Mouse (Mus musculus): ENCODE data around the gene Bmpr1b. TPM values are rescaled to one million over a fixed set of nuclear protein-coding genes. Genes with fewer than 3 reads are reported as not detected.

Bmpr1b gene
- total RNA-seq, 4 experiments from 2014 or later = 0.22 to 0.35 (median 0.24) TPM

- no peak for DNase-seq (ENCODE audit: low spot score)
Measured at GRCm38 (mm10) chr3:141818615-141819312, 350.5 kb downstream of the Bmpr1b start.

- no peak for DNase-seq (ENCODE audit: low spot score)
Measured at GRCm38 (mm10) chr3:141814776-141815175, 354.4 kb downstream of the Bmpr1b start.

GRCm38 (mm10) chr3:141811348-141811747, 357.9 kb downstream of the Bmpr1b start:
- peak; percentile 1 for DNase-seq (ENCODE audit: low spot score)

- no peak for DNase-seq (ENCODE audit: low spot score)
Measured at GRCm38 (mm10) chr3:141810944-141811343, 358.3 kb downstream of the Bmpr1b start.

- DNase-seq (ENCODE audit: low spot score) = no peak
Measured at GRCm38 (mm10) chr3:141809581-141809980, 359.6 kb downstream of the Bmpr1b start.

- no peak for DNase-seq (ENCODE audit: low spot score)
Measured at GRCm38 (mm10) chr3:141804133-141804532, 365.1 kb downstream of the Bmpr1b start.

GRCm38 (mm10) chr3:141797789-141798188, 371.4 kb downstream of the Bmpr1b start:
- DNase-seq (ENCODE audit: low spot score) = no peak

- DNase-seq (ENCODE audit: low spot score) = no peak
Measured at GRCm38 (mm10) chr3:141797372-141797771, 371.9 kb downstream of the Bmpr1b start.

- DNase-seq (ENCODE audit: low spot score) = no peak
Measured at GRCm38 (mm10) chr3:141794371-141794770, 374.9 kb downstream of the Bmpr1b start.

- DNase-seq (ENCODE audit: low spot score) = no peak
Measured at GRCm38 (mm10) chr3:141793755-141794154, 375.5 kb downstream of the Bmpr1b start.

- no peak for DNase-seq (ENCODE audit: low spot score)
Measured at GRCm38 (mm10) chr3:141792106-141792505, 377.1 kb downstream of the Bmpr1b start.

GRCm38 (mm10) chr3:141791026-141791780, 378.0 kb downstream of the Bmpr1b start:
- DNase-seq (ENCODE audit: low spot score) = no peak

Other genes starting within 250 kb of the Bmpr1b start
- 100 to 1,000 TPM; 698 to 745 (median 734) TPM for gene Pdlim5, start 226.3 kb upstream of the Bmpr1b start, total RNA-seq (2022)

Measured in heart, adult 8-10 months (tissue).